Mouse (Mus musculus): Measurements from ENCODE around the gene Usp38.

Usp38 gene

GRCm38 (mm10) chr8:80961937-80962591 is 52.7 kb downstream of the Usp38 start:
- DNase-seq (ENCODE audit: low read depth, low spot score), result no peak

- DNase-seq (ENCODE audit: low read depth, low spot score), result no peak
These were observed 53.6 kb downstream of the Usp38 start for GRCm38 (mm10) chr8:80961070-80961609.

DNA sequence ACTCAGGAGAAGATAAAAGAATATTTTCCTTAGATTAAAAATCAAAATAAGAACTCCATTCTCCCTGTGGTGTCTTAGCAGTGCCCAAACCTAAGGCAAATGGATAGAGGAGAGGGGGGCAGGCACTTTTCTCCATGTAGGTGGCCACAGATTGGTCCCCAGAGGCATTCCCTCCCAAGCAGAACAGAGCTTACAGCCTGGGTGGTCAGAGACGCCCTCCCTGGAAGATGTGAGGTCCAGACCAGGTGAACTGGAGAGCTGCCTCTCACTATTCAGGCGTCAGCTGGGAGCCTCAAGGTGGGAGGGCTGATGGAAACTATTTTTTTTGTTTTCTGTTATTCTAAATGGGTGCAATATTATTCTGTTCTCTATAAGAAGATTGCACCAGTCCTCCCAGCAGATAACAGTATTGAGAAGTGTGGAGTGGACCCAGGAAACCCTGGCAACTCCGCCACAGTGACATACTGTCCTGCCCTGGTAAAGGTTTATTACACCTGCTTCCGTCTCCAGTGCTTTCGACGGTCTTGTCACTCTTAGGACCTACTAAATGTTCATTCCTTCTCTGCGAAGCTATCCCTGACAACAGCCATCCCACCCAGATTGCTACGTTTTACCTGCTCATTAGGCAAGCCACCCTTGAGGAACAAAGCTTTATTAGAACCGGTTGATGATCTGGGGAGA is 55.0 kb downstream of the Usp38 start:
- no peak for DNase-seq (ENCODE audit: low read depth, low spot score)

GRCm38 (mm10) chr8:80957776-80958175 is 57.0 kb downstream of the Usp38 start:
- no peak for DNase-seq (ENCODE audit: low read depth, low spot score)

DNA sequence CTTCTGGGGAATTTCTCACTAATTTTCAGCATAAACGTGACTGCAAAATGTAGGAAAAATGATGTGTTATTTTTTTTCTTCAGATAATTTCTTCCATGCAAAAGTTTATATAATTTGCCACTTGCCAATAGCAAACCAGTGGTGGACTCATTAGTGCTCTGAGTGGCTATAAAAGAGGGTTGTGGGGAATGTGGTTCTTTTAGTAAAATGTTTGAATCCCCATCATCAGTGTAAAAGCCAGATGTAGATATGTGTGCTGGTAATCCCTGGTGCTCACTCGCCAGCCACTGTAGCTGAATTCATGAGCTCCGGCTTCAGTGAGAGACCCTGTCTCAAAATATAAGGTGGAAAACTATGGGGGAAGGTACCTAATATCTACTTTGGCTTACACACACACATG is 61.8 kb downstream of the Usp38 start:
- DNase-seq (ENCODE audit: low read depth, low spot score), result no peak

DNA sequence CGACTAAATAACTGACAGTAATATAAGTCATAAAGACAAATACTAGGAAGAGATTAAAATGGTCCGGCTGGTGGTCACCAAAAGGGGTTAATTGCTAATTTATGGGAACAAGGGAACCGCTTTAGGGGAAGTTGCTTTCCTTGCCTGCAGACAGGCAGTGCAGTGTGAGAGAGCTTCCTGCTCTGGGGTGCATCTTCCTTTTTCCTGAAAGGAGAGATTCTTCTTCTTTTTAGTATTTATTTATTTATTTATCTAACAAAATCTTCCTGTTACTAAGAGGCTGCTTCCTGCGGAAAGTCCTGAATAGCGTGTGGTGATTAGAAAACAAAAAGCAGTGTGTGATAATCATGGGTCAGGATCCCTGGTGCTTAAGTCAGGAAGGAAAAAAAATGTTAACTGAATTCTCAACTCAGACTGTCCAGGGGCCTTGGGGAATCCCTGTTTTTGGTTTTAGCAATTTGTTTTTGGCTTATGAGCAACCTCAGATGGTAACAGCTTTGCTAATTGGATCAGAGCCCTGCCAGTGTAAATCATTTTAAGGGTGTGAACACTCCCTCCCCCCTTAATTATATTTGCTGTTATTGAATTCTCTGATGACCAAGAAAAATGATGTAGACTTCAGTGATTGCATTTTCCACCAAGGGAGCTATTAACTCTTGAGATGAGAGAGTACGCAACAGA is 62.4 kb downstream of the Usp38 start:
- DNase-seq (ENCODE audit: low read depth, low spot score), result no peak

DNA sequence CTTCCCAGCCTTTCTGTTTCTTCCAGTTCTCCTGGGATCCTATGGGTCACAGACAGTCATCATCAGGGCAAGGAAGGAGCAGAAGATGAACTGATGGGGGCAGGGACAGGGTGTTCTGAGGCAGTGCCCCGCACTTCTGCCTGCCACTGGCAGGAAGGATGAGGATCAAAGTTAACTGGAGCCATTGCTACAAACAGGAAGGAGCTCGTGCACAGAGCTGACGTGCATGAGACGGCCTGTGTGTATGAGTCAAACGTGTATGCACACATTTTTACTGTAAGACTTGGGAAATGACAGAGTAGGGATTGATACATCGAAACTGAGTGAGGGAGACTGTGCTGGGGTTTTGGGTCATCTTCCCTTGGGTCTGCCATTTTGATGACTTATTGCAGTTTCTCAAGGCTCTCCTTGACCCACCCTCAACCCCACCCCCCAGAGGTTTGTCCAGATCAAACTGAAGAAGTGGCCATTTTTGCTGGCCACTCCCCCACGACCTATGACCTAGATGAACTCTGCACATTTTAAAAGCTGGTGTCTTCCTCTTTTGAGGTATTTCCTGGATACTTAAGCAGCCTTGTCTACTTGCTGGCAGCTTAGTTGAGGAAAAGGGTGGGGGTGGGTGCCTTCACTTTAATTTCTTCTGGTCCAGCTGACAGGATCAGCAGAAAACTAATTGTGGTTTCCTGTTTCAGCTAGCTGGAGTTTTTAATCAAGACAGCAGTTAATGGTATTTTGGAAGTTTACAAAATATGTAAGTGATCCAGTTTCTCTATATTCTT is 66.1 kb downstream of the Usp38 start:
- DNase-seq (ENCODE audit: low read depth, low spot score), result no peak

DNA sequence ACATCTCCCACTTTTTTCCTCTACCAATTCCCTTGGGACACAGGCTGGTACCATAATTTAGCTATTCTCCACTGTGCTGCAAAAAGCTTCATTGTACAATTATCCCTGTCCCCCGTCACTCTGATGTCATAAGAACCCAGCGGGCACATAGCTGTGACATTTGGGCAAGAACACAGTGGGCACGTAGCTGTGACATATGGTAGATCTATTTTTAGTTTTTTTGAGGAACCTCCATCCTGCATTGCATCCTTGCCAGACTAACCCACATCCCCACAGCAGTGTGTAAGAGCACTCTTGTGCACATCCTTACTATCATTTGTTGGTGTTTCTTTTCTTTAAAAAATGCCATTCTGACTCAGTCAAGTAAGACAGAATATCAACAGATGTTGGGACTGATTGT is 71.0 kb downstream of the Usp38 start:
- DNase-seq (ENCODE audit: low read depth, low spot score), result no peak

- DNase-seq (ENCODE audit: low read depth, low spot score), result no peak
These were observed 73.1 kb downstream of the Usp38 start for GRCm38 (mm10) chr8:80941621-80942020.

DNA sequence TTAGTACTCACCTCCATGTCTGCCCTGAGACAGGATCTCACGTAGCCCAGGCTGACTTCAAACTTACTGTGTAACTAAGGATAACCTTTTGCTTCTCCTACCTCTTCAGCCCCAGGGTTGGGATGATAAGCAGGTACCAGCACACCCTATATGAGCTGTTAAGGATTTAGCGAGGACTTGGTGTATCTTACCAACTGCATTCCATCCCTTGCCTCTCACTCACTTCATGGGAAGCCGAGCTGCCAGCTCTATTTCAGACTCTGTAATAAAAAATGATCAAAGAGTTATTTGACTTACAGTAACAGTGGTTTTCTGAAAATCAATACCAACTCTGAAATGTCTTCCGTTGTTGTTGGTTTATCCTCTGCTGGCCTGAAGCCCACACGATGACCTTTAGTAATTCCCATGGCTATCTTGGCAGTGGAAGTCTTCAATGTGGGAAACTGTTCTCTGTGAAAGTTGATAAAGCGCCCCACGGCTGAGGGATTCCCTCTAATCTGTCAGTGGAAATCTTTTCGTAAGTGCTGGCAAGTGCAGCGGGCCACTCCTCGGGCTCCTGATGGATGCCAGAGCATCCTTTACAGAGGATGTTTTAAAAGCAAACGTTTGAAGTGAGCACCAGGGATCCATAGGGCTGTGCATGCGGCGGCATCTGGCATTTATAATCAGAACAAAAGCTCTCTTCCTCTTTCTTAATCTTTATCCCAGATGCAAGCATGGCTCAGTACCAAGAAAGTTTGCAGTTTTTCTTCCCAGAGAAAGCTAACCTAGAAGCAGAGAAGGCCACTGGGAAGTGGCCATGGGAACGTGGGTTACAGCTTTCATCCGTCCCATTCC is 76.7 kb downstream of the Usp38 start:
- no peak for DNase-seq (ENCODE audit: low read depth, low spot score)

Measured in retina, postnatal 7 days (tissue).